Mouse (Mus musculus) embryonic fibroblast, embryonic 13.5 days (primary cell): ENCODE data around the gene Ctnna3.

ENCODE experiments used
- CTCF ChIP-seq: IDR thresholded peaks from 2 replicates; pipeline ENCODE4 v1.5.1; 2011; ENCODE audit warnings: mild to moderate bottlenecking, control low read depth, low read length, moderate library complexity, borderline replicate concordance; ENCODE audit not compliant: insufficient read depth
- POLR2A ChIP-seq: IDR thresholded peaks from 2 replicates; pipeline ENCODE4 v1.6.1; 2011; ENCODE audit warnings: low read depth, mild to moderate bottlenecking, control low read depth, low read length, moderate library complexity

DNA sequence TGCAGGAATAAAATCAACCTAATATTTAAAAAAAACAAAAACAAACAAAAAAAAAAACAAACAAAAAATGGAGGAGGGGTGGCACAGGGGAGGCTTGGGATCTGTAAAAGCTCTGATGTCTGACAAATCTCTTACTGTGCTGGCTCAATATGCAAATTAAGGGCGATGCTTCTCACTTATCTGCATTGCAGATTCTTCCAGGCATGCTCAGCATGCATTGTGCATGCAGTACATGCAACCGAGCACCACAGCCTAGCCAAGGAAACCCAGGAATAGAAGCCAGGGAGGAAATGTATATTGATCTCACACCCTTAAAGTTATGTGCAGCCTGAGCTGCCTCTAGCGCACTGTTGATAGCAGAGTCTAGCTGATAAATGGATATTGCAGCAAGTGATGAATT, 548.6 kb downstream of the Ctnna3 start:
- TF ChIP-seq CTCF (no peak), POLR2A (no peak)
